Mouse (Mus musculus) cerebral cortex, adult 2 months (tissue): ENCODE measurements around the gene Map4.

Experiments used
- WGBS: fragments of 180-500 bp; shearing (Covaris S2); methylation state at CpG from one replicate; pipeline ENCODE4 v1.1.7; 2018; 5-methylcytosine and 5-hydroxymethylcytosine counted together

Gene Map4

GRCm38 (mm10) chr9:109929131-109929530 lies 2.1 kb upstream of the Map4 start:
- WGBS, result 98% methylated on average over 3 of the region's 3 CpGs

DNA sequence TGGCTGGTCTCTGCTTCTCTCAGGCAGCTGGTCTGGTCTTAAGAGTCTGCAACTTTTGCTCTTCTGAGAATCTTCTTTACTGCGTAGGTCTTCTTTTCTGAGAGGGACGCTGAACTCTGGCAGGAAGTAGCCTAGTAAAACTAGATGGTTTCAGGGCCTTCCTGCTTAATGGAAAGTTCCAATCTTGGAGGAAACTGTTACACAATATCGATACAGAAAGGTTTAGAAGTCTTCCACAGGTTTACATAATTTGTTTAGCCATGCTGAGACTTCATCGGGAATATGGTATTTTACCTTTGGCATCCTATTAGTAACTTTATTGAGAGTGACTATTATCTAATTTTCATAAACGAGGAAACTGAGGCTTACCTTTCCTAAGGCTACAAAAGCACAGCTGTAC lies 1.2 kb upstream of the Map4 start:
- WGBS, result 94% methylated on average over 5 of the region's 5 CpGs

DNA sequence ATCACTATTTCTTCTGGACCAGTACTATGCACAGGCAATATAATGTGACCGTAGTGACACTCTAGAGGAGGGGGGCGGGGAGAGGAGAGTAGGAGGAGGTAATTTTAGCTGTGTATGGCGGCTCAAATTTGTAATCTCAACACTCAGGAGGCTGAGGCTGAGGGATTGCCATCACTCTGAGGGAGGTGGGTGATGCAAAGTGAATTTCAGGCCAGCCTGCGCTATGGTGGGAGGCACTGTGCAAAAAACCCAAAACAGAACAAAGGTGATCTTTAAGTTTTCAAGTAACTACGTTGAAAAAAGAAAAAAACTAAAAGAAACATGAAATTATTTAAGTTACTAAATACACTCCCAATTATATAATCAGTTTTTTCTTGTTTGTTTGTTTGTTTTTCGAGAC lies 508 bp upstream of the Map4 start:
- WGBS, result 54% methylated on average over 6 of the region's 6 CpGs

- WGBS, result 0% methylated on average over 20 of the region's 20 CpGs
Observed at GRCm38 (mm10) chr9:109932361-109932755, 1.1 kb downstream of the Map4 start.

GRCm38 (mm10) chr9:109932756-109933375 lies 1.6 kb downstream of the Map4 start:
- 1% methylated on average over 12 of the region's 12 CpGs for WGBS

GRCm38 (mm10) chr9:109939401-109939800 lies 8.1 kb downstream of the Map4 start:
- 89% methylated on average over 3 of the region's 3 CpGs for WGBS

- WGBS, result 71% methylated on average over 4 of the region's 4 CpGs
Observed at GRCm38 (mm10) chr9:109942796-109943195, 11.5 kb downstream of the Map4 start.

- 72% methylated on average over 2 of the region's 2 CpGs for WGBS
Observed at GRCm38 (mm10) chr9:109944712-109945111, 13.5 kb downstream of the Map4 start.

DNA sequence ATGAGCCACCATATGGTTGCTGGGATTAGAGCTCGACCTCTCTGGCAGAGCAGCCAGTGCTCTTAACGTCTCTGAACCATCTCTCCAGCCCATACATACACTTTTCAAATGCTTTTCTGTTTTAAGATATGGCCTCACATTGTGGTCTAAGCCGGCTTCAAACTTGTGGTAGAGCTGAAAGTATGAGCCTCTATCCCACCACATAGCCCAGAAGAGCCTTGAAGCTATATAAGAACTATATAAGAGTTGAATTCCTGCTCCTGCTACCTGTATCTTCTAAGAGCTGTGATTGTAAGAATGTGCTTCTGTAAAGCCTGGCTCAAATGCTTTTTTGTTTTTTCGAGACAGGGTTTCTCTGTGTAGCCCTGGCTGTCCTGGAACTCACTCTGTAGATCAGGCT lies 18.5 kb downstream of the Map4 start:
- WGBS, result 77% methylated on average over 4 of the region's 4 CpGs

- 91% methylated on average over 8 of the region's 8 CpGs for WGBS
Observed at GRCm38 (mm10) chr9:109953538-109953937, 22.3 kb downstream of the Map4 start.

- WGBS, result 53% methylated on average over 5 of the region's 5 CpGs
Observed at GRCm38 (mm10) chr9:109959456-109960150, 28.3 kb downstream of the Map4 start.

- 92% methylated on average over 4 of the region's 4 CpGs for WGBS
Observed at GRCm38 (mm10) chr9:109960593-109960992, 29.3 kb downstream of the Map4 start.

DNA sequence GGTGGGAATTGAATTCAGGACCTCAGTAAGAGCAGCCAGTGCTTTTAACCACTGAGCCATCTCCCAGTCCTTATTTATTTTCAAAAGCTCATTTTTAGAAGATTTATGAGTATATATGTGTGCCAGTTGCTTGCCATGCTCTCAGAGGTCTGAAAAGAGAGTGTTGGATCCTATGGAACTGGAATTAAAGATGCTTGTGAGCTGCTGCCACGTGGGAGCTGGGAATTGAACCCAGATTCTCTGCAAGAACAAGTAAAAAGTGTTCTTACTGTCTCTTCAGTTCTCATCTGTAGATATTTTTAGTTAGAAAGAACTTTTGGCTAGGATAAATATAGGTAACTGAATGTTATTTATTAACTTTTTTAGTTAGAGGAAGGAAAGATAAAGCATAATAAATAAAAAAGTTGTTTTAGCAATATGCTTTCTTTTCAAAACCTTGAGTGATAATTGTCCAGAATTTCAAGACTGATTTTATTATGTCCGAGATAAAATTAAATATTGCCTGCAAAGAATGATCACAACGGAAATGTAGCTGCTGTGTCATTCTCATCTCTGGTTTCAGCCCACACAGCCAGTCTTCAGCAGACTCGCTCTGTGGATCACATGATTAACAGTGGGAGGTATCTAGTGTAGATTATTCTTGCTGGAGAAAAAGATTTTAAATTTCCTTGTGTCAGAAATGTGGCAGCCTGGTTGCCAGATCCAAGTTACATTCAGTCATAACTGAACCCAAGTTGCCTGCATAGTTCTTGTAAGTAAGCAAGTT lies 37.3 kb downstream of the Map4 start:
- 20% methylated on average over 4 of the region's 4 CpGs for WGBS

GRCm38 (mm10) chr9:109969181-109969580 lies 37.9 kb downstream of the Map4 start:
- WGBS, result 22% methylated on average over 3 of the region's 3 CpGs

- WGBS, result 46% methylated on average over 4 of the region's 4 CpGs
Observed at GRCm38 (mm10) chr9:109969792-109970336, 38.6 kb downstream of the Map4 start.

DNA sequence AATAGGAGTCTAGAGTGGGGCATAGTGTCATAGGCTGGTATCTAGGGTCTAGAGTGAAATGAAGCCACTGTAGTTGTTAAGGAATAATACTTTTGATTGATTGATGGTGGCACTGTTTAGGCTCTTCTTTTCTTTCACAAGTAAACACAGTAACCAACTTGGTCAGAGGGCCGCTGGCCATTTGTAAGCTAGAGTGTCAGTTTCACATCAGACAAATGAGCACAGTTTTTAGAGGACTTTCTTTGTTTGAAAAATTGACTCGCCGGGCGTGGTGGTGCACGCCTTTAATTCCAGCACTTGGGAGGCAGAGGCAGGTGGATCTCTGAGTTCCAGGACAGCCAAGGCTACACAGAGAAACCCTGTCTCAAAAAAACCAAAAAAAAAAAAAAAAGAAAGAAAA lies 40.5 kb downstream of the Map4 start:
- WGBS, result 96% methylated on average over 5 of the region's 5 CpGs

DNA sequence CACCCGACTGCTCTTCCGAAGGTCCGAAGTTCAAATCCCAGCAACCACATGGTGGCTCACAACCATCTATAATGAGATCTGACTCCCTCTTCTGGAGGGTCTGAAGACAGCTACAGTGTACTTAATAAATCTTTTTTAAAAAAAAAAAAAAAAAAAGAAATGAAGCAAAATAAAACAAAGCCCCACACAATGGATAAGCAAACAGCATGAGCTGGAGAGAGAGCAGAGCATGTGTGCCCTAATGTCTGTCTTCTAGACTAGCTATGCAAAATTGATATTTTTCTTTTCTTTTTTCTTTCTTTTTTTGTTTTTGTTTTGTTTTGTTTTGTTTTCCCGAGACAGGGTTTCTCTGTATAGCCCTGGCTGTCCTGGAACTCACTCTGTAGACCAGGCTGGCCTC lies 49.0 kb downstream of the Map4 start:
- WGBS, result 95% methylated on average over 4 of the region's 4 CpGs

GRCm38 (mm10) chr9:109985416-109985815 lies 54.2 kb downstream of the Map4 start:
- WGBS, result 22% methylated on average over 4 of the region's 4 CpGs

DNA sequence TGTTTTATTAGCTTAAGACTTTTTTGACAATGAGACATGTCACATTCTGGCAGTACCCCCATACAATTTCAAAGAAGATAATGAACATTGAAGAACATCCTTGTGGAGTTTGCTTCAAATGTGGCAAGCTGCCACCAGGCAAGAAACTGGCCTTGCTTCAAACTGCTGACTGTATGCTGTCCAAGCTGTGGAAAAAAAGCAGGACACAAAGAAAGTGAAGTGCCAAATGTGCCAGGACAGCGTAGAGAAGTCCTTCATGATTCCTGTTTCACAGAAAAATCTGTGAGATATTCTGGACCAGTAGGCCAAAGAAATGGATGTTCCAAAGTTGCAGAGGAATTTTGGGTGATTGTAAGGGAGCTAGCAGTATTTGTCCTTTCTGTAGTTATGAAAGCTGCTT lies 57.8 kb downstream of the Map4 start:
- WGBS, result 33% methylated on average over 1 of the region's 1 CpGs

DNA sequence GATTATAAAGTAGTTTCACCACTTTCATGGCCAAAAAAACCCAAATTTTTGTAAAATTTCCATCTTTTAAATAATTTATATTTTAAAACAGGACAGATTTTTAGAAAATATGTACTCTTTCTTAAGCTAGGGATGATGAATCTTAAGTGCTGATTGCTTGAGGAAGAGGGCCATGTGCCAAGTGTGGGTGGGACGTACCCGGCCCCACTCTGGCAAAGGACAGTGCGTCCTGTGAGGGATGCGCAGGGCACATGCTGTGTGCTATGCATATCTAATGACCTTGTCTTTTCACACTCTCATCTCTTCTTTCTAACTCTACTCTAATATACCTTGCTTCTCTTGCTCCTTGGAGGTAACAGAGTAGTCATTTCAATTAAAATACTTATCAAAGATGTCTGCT lies 66.2 kb downstream of the Map4 start:
- 43% methylated on average over 4 of the region's 4 CpGs for WGBS

GRCm38 (mm10) chr9:110001946-110002345 lies 70.7 kb downstream of the Map4 start:
- WGBS, result 39% methylated on average over 1 of the region's 1 CpGs

GRCm38 (mm10) chr9:110002413-110002812 lies 71.2 kb downstream of the Map4 start:
- WGBS, result 59% methylated on average over 3 of the region's 3 CpGs

DNA sequence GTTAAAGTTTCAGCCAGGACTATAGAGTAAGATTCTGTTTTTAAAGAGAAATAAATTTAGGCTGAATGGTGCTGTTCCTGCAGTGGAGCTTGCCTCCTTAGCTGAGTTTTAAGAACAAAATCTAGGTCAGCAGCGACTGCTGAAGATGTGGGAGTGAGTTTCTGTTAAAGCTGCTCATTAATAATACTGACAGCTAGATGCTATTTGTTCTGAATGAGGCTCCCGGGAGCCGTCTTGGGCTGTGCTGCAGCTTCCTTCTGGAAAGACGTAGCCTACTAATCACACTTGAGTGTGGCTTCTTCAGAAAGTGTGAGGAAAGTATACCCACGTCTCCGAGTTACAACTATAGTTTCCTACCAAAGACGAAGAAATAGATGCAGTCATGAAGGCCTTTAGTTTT lies 88.0 kb downstream of the Map4 start:
- 28% methylated on average over 7 of the region's 7 CpGs for WGBS
